Mouse (Mus musculus) heart, adult 8-10 months (tissue): ENCODE data around the gene Ddx39b. TPM values are rescaled to one million over a fixed set of nuclear protein-coding genes. Genes with fewer than 3 reads are reported as not detected.
A peak's percentile ranks its signal among the peaks of the same experiment; 100 is the strongest.
"Not testable (repeated sequence)": the region's sequence is repeated elsewhere in the genome, so short reads cannot be mapped to it uniquely, and the experiment has no call there.

Source experiments
- DNase-seq: peaks from one replicate; pipeline ENCODE4 v3.0.0; 2022; ENCODE audit warnings: low spot score
- total RNA-seq, 4 experiments: library from RNA; stranded (reverse); gene quantifications; 2 replicates each; pipeline ENCODE4 v1.2.4; 2022

Gene Ddx39b
- total RNA-seq, 4 experiments from 2014 or later = 76.7 to 92.1 (median 86.6) TPM

DNA sequence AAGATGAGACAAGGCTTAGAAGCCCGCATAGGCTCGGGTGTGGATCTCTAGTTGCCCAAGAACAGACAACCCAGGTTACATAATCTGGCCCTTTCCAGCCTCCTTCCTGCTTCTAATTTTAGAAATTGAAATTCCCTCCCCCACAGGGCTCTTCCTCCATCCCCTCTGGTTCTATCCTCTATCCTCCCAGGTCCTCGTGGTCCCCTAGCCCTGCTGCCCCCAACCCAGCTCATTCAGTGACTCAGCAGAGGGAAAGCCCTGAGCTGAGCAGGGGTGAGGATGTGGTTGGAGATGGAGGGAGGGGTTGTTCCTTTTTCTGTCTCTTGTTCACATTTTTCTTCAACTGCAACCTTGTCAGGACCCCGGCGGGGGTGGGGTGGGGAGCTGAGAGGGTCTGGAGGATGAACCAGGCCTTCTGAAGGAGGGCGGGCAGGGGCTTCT, 21.9 kb upstream of the Ddx39b start:
- no peak for DNase-seq

DNA sequence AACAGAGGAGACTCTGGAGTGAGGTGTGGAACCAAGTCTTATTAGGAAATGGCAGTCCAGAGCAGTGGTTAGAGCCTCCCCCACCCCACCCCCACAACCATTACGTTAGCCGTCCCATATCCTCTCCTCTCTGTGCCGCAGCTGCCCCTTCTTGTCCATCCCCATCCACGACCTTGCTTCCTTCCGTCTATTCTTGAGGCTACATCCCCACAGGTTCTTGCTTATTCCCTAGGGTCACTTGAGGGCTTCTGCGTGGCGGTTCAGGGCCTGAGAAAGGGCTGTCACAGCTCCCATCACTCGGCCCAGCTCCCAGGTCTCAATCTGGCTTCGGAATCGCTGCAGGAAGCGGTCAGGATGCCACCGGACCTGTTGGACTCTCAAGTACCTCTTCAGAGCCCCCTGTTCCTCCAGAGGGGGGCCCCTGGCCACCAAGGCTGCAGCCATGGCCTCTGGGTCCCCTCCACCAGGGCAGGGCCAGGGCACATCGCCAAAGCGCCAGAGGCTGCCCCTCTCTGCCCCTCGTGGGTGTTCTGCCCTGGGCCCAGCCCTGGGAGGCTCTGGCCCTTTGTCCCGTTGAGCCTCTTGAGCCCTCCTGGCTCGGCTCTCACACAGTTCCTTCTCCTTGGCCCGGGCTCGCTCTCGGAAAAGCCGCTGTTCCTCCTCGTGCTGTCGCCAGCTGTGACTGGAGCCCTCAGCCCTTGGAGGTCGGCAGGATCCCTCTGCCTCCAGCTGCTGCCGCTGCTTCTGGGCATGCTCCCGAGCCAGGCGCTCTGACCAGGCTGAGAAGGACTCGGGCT, 21.2 kb upstream of the Ddx39b start, which contains the start of gene Gm16181:
TSS of gene Gm16181 (plus strand) at position 679 of the 797 bp plus-strand sequence.
- DNase-seq = no peak

DNA sequence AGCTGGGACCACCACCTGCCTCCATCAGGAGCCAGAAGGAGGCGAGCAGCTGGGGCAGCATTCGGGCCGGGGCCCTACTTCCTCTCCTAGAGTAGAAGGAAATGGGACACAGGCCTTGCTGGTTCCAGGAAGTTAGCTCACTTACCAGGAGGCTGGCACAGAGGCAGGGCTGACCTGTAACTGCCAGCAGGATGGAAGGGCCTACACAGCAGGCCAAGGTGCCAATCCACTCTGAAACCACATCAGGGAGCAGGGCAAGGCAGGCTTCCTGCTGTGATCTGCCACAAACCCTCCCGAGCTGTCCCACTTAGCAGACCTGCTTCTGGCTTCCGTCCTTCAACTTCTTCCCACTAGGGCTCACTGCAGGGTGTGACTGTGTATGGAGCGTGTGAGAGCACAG, 19.2 kb upstream of the Ddx39b start:
- DNase-seq = no peak

DNA sequence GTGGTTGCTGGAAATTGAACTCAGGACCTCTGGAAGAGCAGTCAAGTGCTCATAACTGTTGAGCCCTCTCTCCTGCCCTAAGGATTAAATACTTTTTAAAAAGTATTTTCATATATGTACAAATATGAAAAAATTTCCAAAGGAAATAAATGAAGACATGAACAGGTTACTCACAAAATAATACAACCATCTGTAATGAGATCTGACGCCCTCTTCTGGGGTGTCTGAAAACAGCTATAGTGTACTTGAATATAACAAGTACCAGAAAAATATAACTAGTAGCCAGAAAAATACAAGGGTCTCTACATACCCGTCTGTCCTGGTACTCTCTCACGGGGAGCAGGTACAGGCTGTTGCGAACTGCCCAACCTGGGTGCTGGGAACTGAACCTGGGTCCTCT, 16.9 kb upstream of the Ddx39b start:
- no peak for DNase-seq

DNA sequence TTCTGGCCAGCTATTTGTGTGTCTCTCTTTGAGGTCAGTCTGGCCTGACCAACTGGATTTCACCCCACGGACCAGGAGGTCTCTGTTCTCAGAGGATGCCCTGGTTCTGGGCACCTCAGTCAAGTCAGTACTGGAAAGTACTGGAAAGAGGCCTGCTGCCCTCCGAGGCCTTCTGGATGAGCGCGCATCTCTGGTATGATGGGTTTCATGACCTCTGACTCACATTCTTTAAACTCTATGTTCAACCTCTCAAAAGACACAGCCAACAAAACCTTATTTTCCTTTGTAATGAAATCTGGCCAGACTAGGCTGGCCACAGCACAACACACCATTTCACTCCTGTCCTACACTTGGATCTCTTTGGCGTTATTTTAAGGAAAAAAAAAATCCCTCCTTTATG, 16.1 kb upstream of the Ddx39b start:
- no peak for DNase-seq

DNA sequence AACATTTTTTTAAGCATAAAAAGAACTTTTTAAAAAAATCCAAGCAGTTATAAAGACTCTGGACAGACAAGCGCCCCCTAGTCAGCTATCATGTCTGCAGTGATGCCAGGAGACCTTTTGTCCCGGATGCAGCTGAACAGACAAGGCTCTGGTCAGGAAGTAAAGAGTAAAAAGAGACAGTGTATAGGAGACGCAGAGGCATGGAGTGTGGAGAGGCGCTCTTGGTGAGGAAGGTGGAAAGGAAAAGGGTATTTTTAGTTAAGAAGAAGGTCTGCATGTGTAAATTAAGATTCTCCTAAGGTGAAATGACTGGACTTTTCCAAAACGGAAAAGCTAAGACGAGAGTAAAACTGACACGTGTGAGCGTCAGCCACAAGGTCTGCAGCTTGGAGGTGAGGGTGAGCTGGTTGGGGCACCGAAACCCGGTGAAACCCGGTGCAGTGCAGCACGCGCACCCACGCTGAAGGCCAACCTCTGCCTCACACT, 14.9 kb upstream of the Ddx39b start:
- no peak for DNase-seq

DNA sequence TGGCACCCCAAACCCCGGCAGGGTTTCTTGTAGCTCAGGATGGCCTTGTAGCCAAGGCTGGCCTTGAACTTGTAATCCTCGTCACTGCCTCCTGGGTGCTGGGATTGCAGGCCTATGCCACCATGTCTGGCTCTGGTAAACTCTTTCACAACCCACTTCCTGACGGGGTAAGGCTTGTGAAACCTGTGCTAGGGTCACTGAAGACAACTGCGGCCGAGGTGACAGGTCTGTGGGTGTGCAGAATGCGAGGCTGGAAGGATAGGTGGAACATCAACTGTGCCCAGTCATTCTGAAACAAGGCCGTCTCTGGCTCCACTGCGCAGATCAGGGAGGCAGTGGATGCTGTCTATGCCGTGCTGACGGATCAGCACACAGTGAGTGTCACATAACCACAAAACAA, 10.5 kb upstream of the Ddx39b start:
- DNase-seq = no peak

DNA sequence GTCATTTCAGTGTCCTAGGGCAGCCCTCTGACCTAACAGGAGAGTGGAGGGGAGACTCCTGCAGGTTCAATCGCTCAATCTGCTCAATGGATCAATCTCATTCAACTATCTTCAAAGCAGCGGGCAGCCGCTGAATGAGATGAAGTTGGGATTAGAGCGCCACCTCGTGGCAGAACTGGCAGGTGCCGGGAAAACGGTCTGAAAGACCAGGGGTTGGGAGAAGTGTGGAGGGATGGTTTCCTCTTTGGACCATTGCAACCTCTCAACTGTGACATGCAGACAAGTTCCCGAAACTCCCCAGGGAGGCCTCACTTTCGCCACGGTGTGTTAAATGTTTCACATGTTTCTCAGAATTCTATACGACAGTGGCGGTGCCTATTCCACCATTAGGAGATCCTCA, 9.5 kb upstream of the Ddx39b start:
- peak; percentile 88 for DNase-seq

DNA sequence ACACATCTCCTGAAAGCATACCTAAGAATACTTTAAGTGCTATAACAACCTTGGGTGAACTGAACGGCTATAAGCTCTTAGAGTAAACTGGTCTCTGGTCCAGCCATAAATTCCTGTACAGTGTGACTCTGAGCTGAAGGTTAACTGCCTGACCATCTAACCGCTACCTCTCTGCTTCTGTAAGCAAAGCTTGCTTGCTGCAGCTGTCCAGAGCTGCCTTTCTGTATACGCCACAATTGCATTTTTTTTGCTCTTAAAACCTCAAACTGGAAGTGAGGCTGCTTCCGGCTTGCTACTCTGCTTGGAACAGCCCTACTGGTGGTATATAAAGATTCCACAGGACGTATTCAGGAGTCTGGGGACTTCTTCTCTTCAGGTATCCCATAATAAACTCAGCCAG, 8.9 kb upstream of the Ddx39b start:
- DNase-seq = no peak

DNA sequence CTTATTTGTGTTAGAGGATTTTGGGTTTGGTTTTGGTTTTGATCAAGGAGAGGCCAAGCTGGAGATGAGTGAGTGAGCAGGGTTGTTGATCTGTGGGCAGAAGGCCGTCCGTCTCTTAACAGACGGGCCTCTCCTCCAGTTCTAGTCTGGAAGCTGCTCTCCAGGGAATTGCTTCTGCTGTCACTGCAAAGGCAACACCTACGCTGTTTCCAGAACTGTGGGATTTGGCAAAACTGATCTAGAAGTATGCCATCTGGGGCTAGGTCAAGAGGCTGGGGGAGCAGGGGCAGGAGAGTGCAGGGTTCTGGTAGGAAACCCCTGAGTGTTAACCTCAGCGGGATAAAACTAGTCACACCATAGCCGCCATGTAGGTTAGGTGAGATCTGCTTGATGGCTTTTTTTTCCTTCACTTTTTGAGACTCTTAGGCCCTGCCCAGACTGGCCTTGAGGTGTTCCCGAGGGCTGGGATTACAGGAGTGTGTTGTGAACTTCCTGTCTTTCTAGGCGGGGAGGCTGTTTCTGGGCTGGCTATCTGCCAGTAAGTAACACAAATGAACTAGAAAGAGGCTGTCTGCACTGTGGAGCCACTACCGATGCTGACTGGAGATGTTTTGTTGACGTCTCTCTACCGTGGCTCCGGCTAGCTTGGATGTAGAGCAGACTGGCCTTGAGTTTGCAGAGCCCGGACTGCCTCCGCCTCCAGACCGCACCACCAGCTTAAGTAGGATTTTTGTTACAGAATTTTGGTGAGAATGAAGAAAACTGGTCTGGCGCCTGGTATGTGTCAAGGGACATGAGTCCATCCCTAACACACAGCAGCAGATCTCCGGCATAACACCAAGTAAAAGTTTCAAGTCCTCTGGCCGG, 8.2 kb upstream of the Ddx39b start, which contains the start of gene Atp6v1g2:
TSS of gene Atp6v1g2 (plus strand) at position 547 of the 867 bp plus-strand sequence.
- no peak for DNase-seq

DNA sequence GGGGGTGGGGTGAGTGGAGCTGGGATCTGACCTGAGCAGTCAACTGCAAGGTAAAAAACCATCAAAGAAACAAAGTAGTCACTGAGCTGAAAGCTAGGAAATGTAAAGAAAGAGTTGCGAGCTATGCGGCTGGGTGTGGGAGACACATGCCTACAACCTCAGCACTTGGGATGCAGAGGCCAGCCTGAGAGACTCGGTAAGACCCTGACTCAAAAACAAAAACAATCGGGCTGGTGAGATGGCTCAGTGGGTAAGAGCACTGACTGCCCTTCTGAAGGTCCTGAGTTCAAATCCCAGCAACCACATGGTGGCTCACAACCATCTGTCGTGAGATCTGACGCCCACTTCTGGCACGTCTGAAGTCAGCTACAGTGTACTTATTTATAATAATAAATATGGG, 7.5 kb upstream of the Ddx39b start:
- not testable (repeated sequence) for DNase-seq

DNA sequence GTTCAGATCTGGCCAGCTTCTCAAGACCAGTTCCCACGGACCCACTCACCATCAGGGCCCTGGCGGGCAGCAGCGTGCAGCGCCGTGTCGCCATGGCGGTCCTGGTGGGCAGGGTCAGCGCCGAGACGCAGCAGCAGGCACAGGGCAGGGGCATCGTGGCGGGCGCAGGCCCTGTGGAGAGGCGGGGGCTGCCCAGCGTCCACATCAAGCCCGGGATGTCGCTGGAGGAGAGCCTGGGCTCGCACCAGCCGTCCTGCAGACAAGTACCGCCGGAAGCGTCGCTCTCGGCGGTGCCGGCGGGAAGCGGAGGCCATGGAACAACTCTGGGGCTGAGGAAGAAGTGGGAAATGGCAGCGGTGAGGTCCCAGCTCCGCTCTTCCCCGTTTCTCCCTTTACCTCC, 6.6 kb upstream of the Ddx39b start:
- DNase-seq = no peak

DNA sequence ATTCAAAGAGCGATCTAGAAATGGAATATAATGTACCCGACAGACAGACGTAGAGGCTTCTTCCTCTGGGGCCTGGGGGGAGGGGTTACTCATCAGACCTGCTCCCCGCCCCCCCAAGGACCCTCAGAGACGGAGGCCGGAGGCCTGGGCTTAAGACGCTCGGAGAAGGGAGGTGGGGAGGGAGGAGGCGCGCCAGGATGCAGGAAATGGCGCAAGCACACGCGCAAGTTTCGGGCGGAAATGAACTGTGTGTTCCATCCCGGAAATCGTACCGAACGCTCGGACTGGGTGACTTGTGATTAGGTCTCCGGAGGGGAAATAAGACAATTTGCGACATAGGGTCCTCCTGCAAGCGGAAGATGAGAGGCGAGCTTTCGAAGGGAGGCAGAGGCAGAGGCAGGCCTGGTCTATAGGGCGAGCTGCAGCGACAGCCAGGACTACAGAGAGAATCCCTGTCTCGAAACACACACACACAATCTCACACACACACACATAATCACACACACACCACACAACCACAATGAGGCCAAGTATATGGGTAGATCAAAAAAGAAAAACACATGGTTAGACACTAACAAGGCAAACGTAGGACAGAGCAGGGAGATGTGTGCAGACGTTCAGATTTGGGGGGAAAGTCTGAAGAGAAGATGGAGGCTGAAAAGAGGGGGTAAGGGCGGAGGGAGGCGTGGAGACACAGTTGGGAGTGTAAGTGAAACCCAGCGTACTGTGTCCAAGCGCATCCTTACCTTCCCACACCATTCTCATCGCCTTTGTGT, 5.7 kb upstream of the Ddx39b start, which contains the start of gene Nfkbil1:
TSS of gene Nfkbil1 (minus strand) at position 179 of the 776 bp plus-strand sequence.
- peak; percentile 95 for DNase-seq

DNA sequence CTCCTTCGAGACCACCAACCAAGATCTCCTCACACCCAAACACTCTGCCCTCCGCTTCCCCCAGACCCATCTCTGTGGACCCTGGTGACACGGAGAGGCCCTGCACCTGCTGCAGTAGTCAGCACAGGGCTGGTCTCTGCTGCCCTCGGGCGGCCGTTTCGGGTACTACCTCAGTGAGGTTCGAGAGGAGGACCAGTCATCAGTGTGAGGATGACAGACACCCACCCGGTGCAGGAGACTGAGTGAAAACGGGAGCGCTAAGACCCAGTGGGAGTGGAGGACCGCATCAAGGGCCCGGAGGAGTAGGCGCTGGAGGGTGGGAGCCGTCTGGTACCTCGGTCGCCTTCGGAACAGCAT, 5.2 kb upstream of the Ddx39b start:
- DNase-seq = peak; percentile 97

DNA sequence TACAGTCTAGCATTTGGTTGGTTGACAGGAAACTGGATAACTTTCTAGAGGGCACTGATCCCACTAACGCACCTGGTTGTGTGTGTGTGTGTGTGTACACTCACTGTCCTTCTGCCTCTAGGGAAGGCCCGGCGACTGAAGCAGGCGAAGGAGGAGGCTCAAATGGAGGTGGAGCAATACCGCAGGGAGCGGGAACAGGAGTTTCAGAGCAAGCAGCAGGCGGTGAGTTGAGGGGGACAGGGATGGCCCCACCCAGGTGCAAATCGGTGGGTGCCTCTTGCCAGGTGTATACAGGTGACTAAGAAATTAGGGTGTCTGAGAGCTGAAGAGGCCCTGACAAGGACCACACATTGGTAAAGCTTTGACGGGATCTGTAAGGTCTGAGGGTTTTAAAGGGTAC, 4.5 kb upstream of the Ddx39b start:
- DNase-seq = no peak

DNA sequence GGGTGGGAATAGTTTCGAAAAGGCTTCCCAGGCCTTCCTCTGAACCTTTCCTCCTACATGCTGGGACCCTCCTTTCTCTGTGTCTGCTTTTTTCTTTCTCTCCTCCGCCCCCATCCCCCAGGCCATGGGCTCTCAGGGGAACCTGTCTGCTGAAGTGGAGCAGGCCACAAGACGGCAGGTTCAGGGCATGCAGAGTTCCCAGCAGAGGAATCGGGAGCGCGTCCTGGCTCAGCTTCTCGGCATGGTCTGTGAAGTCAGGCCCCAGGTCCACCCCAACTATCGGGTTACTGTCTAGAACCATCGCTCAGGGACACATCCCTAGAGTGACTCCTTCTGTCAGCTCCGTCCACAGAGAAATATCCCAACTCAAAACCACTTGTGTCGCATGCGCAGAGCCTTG, 4.0 kb upstream of the Ddx39b start:
- no peak for DNase-seq

DNA sequence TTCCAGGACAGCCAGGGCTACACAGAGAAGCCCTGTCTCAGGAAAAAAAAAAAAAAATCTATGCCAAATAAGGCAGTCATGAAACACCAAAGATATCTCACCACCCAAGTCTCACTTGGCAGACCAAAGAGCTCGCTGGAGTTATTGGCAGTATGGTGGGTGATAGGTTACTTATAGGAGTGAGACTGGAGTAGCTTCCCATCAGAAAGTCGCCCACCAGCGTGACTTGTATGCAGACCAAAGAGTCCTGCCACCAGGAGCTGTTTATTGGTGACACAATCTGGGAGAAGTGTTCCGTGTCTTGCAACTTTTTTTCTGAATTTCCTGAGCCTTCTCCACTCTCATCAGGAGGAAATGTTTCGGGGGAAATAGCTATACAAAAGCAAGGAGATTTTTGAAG, 1.8 kb upstream of the Ddx39b start:
- DNase-seq = no peak

DNA sequence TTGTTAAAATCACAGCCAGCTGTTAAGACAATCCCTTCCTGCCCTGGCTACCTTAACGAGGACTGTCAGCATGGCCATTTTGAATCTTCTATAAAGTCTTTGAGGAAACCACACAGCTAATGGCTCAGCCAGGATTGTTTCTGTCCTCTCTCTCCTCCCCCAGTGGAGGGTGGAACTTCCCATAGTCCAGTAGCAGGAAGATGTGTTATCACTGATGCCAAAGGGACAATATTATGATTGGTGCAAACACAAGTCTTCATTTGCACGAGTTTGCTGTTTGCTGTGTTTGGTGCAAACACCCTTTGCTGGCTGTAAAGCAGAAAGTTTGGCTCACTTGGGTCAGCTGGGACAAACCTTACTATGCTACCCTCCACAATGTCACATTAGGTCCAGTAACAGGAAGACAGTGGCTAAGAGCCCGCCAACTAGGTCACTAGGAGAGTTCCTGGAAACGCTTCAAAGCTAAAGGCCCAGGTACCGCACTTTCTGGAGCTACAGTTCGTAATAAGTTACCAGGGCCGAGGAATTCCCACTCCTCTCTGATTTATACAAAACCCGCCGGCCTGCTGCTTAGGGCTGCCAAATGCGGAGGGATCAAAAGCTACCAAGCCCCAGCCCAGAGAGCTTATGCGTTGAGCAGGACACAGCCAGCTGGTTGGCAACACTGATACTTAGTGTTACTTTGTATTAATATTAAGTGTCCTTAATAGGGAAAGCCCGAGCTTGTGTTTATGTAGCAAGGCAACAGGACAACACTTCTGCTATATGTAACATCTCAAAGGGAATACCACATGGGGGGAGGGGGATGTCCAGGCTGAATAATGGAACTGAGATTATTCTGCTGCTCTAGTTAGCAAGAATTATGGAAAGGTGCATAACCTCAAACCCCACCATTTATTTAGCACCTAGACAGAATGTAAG, 902 bp upstream of the Ddx39b start:
- DNase-seq = no peak

DNA sequence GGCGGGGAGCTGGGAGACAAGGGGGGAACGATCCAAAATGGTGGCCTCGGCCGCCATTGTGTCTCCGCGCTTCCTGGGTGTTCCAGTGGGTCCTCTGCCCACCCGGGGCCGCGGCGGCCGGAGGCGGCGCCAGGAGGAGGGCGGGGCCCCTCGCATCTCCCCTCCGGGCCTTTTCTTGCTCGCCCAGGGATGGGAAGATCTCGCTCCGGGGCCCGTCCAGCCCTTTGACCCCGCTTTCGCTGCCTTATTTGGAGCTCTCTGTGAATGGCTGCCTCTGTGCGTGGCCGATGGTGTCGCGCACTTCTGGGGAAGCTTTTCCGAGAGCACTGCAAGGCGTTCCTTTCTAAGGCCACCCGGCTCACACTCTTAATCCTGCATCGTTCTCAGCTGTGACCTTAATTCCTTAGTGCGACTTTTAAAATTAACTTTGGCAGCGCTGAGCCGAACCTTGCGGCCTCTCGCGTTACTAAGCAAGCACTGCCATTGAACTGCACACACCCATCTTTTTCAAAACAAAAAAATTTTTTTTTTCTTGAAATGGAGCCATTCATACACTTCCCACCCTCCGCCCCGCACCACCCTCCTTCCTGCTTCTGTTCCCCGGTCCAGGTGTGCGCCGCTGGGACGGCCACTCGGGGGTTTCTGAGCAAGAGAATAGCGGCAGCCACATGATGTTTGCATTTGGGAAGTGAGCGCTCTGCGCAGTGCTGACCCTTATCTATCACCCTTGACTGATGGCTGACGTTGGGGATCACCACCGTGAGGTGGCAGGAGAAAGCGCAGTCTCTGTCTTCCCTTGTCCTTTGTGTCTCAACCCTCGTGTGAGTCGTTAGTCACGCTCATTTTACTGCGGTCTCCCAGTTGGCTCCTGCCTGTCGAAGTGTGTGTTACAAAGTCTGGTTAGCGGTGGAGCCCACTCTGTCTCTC, 732 bp downstream of the Ddx39b start:
- no peak for DNase-seq

DNA sequence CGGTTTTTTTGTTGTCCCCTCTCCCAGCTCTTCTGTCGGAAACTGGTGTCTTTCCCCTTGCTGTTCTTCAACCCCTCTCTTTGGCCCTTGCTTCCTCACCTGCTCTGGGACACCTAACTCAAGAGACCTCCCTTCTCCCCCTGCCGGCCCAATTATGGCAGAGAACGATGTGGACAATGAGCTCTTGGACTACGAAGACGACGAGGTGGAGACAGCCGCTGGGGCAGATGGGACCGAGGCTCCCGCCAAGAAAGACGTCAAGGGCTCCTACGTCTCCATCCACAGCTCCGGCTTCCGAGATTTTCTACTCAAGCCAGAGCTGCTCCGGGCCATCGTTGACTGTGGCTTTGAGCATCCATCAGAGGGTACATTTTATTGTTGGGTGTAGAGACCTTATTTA, 1.5 kb downstream of the Ddx39b start:
- no peak for DNase-seq
